Mouse (Mus musculus) limb, embryonic 10.5 days (tissue): ENCODE data around the gene Sdhaf3. TPM values are rescaled to one million over a fixed set of nuclear protein-coding genes. Genes with fewer than 3 reads are reported as not detected.

Experiments used
- DNase-seq: peaks from one replicate; pipeline ENCODE4 v3.0.0-alpha.2; 2017; ENCODE audit warnings: low spot score
- H3K27ac ChIP-seq: fragments of 300-500 bp; sonication (generic); 2 replicates; pipeline ENCODE4 v1.5.1; 2016; ENCODE audit warnings: mild to moderate bottlenecking
- H3K27me3 ChIP-seq: fragments of 300-500 bp; sonication (generic); 2 replicates; pipeline ENCODE4 v1.6.1; 2016; ENCODE audit warnings: low read depth, mild to moderate bottlenecking; ENCODE audit not compliant: poor library complexity, severe bottlenecking
- H3K36me3 ChIP-seq: fragments of 300-500 bp; sonication (generic); 2 replicates; pipeline ENCODE4 v1.6.1; 2016; ENCODE audit warnings: mild to moderate bottlenecking, moderate library complexity
- H3K4me1 ChIP-seq: fragments of 300-500 bp; sonication (generic); 2 replicates; pipeline ENCODE4 v1.6.1; 2016
- H3K4me3 ChIP-seq: fragments of 300-500 bp; sonication (generic); 2 replicates; pipeline ENCODE4 v1.5.1; 2016; ENCODE audit warnings: mild to moderate bottlenecking, moderate library complexity
- H3K9me3 ChIP-seq: fragments of 300-500 bp; sonication (generic); replicated peaks from 2 replicates; pipeline ENCODE4 v1.6.1; 2016; ENCODE audit warnings: mild to moderate bottlenecking
- WGBS: fragments of 180-500 bp; shearing (Covaris S2); methylation state at CpG from one replicate; pipeline ENCODE4 v1.1.7; 2016; 5-methylcytosine and 5-hydroxymethylcytosine counted together
- polyA plus RNA-seq: library from polyadenylated mRNA; unstranded; fragments of >200 nt; fragmentation: Nextera tagmentation; extraction: Ambion mirVana; gene quantifications from 2 replicates; pipeline ENCODE4 v1.2.1, GENCODE M21; 2016

Gene Sdhaf3
- polyA plus RNA-seq, 1 experiment from 2014 or later = 6.8 TPM

DNA sequence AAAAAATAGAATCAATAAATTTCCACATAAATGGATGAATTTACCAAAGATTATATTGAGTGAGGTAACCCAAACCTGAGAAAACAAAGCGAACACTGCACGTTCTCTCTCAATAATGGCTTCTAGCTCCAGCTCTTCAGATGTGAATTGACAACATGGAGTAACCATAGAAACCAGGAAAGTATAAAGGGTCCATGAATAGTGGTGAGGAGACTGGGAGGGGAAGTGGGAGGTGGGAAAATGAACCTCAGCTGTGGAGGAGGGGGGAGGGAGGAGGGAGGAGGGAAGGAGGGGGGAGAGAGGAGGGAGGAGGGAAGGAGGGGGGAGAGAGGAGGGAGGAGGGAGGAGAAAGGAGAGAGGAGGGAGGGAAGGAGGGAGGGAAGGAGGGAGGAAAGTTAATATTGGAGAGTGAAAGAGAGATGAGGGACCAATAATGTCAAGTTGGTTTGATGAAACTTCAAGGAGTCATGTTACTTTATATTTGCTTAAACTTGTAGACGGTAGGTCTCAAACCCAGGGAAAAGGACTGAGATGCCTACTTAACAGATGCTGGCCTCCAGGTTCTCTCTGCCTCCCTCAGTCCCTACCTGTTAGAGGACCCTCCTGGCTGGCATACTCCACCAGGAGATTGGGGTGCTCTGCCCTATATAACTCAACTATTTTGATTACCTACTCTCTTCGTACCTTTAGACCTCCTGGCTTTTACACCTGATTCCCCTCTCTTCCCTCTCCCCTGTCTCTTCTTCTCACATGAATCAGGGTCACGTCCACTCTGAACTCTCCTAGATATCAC is 126.9 kb downstream of the Sdhaf3 start:
- Histone ChIP-seq H3K27me3 (no peaks in the 10 kb centered on the region), H3K27ac (no peak overlapping the region), H3K4me1 (no peaks in the 10 kb centered on the region), H3K9me3 (no peaks in the 10 kb centered on the region), H3K36me3 (no peaks in the 10 kb centered on the region), H3K4me3 (no peak overlapping the region)
- DNase-seq = no peak
- 87% methylated on average over 5 of the region's 5 CpGs for WGBS

DNA sequence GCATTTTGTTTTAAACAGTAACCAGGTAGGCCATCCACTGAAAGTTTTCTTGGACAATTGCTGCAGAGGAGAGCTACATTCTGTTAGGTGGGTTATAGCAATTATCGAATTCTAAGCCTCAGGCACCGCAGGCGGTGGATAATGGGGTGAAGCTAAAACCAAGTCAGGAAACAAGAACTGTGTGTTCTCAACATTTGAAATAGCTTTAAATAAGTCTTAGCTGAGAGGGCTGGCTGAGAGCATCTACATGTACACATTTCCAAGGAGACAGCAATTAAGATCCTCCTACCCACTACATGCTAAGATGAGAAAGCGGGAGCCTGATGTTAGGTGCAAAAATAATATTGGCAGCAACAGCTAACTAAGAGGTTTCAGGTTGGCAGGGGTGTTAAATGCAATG is 127.9 kb downstream of the Sdhaf3 start:
- 93% methylated on average over 4 of the region's 4 CpGs for WGBS
- H3K4me1 ChIP-seq = no peaks in the 10 kb centered on the region
- no peak overlapping the region for H3K27ac ChIP-seq
- DNase-seq = no peak
- no peaks in the 10 kb centered on the region for H3K36me3 ChIP-seq
- H3K4me3 ChIP-seq = no peak overlapping the region
- no peaks in the 10 kb centered on the region for H3K9me3 ChIP-seq
- no peaks in the 10 kb centered on the region for H3K27me3 ChIP-seq

DNA sequence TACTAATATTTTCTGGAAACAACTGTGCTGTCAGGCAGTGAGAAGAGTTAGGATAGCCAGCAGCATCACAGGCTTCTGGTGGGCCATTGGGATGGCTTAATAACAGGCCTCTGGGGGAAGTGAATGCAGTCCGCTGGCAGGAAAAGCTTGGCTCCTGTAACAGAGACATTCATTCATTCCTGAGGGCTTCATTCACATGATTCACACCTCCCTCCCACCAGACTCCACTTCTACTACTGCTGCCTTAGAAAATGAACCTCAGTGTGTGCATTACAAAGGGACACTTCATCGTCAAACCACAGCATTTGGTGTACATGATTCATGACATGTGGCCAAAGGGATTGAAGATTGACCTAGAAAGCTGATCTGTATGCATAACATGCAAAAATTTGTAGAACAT is 128.6 kb downstream of the Sdhaf3 start:
- H3K9me3 ChIP-seq = no peaks in the 10 kb centered on the region
- no peaks in the 10 kb centered on the region for H3K27me3 ChIP-seq
- H3K27ac ChIP-seq = no peak overlapping the region
- no peak for DNase-seq
- H3K4me1 ChIP-seq = no peaks in the 10 kb centered on the region
- WGBS = 89% methylated on average over 2 of the region's 2 CpGs
- H3K36me3 ChIP-seq = no peaks in the 10 kb centered on the region
- H3K4me3 ChIP-seq = no peak overlapping the region

DNA sequence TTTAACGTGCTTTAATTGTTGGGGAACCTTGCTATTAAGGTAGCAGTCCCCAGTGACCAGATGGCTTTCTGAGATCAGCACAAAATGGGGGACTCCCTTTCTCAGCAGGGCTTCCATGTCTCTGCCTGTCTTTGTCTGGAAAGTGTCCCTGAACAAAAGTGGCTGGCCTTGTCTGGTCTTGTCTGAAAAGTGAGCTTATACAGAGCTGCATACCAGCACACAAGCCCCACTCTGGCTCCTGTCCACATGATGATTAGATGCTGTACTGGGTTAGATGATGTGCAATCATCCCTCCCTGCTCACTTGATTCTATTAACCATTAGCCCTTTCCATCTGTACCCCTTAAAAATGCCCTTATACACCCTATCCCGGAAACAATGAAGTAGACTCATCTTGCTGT is 129.7 kb downstream of the Sdhaf3 start:
- H3K27ac ChIP-seq = no peak overlapping the region
- H3K27me3 ChIP-seq = no peaks in the 10 kb centered on the region
- H3K36me3 ChIP-seq = no peaks in the 10 kb centered on the region
- H3K9me3 ChIP-seq = no peaks in the 10 kb centered on the region
- 91% methylated on average over 2 of the region's 2 CpGs for WGBS
- H3K4me1 ChIP-seq = no peaks in the 10 kb centered on the region
- H3K4me3 ChIP-seq = no peak overlapping the region
- DNase-seq = no peak

DNA sequence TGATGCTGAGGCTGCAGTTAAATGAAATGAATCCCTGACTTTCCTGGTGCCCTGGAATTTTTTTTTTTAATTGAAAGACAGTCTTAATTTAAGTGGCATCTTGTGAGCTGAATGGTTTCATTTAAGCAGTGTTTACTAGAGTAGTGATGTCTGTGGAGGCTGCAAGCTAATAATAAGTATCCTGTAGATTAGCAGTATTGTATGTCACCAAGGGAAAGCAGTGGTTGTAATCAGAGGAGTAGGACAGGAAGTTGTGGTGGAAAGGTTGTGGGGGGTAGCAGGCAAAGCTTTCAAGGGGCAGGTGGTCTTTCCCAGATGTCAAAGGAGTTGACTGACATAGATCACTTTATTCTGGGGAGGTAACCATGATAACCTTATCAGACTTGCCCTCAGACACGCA is 136.3 kb downstream of the Sdhaf3 start:
- no peaks in the 10 kb centered on the region for H3K36me3 ChIP-seq
- no peak overlapping the region for H3K4me3 ChIP-seq
- WGBS = 81% methylated on average over 1 of the region's 1 CpGs
- H3K27ac ChIP-seq = no peak overlapping the region
- no peak for DNase-seq
- no peaks in the 10 kb centered on the region for H3K9me3 ChIP-seq
- 0 out of 2 replicates have a peak, but pooled peaks cover 7% of the 10 kb centered on the region for H3K4me1 ChIP-seq
- no peaks in the 10 kb centered on the region for H3K27me3 ChIP-seq

Other genes starting within 250 kb of the Sdhaf3 start
- 0.41 and 0.60 TPM in 2 replicates for gene Dlx6, start 92.7 kb upstream of the Sdhaf3 start, polyA plus RNA-seq
- 9.3 and 10.8 TPM in 2 replicates for gene Dlx5, start 73.9 kb upstream of the Sdhaf3 start, polyA plus RNA-seq